Mouse (Mus musculus): ENCODE measurements around the gene Gm49387.
"Not testable (repeated sequence)": the region's sequence is repeated elsewhere in the genome, so short reads cannot be mapped to it uniquely, and the experiment has no call there.

The Gm49387 gene

DNA sequence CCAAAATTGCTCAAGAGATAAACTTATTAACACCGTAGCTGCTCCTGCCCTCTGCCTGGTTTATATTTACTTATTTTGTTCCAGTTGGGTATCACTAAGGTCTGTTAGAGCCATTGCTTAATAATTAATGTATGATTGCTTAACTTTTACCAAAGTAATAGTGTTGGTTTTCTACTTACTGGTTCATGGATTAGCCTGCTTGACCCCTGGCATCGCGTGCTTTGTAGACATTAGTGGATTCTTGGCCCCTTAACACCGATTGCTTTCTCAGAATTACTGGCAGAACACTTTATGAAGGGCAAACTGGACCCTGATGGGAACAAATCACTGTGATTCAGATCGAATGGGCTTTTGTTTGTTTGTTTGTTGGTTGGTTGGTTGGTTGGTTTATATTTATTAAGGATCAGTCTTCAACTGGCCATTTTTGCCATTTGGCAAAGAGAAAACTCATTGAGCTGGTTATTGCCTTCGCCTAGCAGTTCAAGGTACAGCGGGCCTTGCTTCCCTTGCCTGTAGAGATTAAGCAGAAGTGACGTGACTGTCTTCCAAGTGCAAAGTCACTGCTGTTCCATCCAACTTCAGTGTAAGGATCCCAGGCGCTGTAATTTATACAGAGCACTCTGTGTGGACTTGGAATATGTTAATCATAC, 953 bp upstream of the Gm49387 start:
- no peak for DNase-seq (ENCODE audit: extremely low read depth, low read depth)

GRCm38 (mm10) chr14:31640890-31641505, 320 bp upstream of the Gm49387 start, which contains the start of the genes Btd and Hacl1:
TSS of gene Btd (plus strand) at chr14:31641028.
TSS of gene Hacl1 (minus strand) at chr14:31641286.
- peak; percentile 96 for DNase-seq (ENCODE audit: extremely low read depth, low read depth)

- DNase-seq (ENCODE audit: extremely low read depth, low read depth), result no peak
Measured at GRCm38 (mm10) chr14:31630677-31631076, 10.0 kb downstream of the Gm49387 start.

GRCm38 (mm10) chr14:31622748-31623147, 17.9 kb downstream of the Gm49387 start:
- no peak for DNase-seq (ENCODE audit: extremely low read depth, low read depth)

DNA sequence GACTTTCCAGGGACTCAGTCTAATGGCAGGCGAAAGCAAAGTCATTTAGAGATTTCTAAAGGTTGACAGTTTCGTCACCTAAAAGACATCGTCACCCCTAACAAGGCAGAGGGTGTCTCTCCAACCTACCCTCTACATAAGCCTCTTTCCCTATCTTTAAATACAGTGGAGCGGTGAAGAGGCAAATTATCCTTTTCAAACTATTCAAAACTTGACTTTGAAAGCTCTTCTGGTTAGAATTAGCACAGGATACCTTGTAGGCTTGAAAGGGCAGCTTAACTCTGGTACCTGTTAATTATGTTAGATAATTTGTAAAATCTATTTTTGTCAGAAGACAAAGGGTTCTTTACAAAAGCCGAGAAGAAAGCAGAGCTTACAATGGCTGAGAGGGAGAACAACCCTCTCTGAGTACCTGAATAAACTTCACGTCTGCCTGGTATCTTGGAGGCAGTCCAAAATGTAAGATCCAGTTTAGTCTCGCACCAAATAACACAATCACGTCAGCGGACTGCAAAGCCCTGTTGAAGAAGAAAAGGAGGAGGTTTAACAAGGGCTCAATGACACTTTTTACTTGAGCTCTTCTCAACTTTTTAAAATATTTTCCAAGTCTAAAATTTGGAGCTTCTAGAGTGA, 20.0 kb downstream of the Gm49387 start:
- DNase-seq (ENCODE audit: extremely low read depth, low read depth), result no peak

GRCm38 (mm10) chr14:31617997-31618396, 22.7 kb downstream of the Gm49387 start:
- no peak for DNase-seq (ENCODE audit: extremely low read depth, low read depth)

- no peak for DNase-seq (ENCODE audit: extremely low read depth, low read depth)
Measured at GRCm38 (mm10) chr14:31617204-31617603, 23.5 kb downstream of the Gm49387 start.

DNA sequence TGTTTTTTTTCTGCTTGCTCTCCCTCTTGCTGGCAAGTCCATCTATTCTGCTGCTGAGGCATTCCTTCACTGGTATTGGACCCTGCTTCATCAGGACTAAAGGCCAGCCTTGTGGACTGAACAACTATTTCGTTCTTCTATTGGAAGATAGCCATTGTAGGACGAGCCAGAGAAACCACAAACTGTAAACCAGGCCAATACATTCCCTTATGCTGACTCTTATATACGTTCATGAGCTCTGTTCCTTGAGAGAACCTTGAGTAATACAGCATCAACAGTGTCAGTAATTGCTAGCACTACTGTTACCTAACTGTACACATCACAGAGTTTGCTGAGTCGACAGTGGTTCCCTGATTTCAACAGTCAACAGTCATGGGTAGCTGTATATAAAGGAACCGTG, 27.0 kb downstream of the Gm49387 start:
- no peak for DNase-seq (ENCODE audit: extremely low read depth, low read depth)

DNA sequence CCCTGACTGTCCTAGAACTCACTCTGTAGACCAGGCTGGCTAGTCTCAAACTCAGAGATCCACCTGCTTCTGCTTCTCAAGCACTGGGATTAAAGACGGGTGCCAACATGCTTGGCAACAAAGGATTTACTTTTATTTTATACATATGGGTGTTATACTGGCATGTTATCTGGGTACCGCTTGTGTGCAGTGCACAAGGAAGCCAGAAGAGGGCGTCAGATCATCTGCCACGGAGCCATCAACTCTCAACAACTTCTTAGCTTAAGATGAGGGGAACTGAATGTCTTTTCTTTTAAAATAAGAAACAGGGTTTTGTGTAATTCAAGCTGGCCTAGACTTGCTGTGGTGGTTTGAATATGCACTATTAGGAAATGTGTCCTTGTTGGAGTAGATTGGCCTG, 28.7 kb downstream of the Gm49387 start:
- no peak for DNase-seq (ENCODE audit: extremely low read depth, low read depth)

DNA sequence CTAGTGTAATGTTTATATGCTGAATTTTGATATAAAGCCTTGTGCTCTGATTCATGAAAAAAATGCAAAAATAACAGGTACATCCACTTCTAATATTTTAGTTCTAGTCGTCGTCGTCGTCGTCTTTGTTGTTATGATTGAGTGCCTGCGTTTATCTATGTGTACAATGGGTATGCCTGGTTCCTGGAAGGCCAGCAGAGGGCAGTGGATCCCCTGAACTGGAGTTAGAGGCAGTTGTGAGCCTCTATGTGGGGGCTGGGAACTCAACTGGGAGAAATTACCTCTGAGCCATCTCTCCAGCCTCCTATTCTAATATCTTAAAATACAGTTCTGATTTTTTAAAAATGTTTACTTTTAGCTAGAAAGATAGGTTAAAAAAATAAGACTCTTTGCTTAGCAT, 35.2 kb downstream of the Gm49387 start:
- DNase-seq (ENCODE audit: extremely low read depth, low read depth), result no peak

DNA sequence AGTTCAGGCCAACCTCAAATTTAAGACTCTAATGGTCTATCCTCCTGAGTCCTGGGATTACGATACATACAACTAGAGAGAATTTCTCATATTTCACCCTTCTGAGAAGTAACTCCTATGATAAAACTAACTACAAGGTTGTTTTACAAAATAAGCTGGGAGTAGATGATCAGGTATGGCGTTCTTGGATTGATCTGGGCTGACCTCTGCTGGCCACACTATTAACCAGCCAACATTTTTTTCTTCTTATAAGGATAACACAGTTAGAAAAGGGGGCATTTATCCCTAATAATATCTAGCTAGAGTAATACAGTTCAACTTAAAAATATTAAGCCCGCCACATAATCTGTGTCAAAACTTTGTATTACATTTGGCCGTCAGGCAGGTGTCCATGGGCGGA, 35.8 kb downstream of the Gm49387 start:
- DNase-seq (ENCODE audit: extremely low read depth, low read depth), result no peak

GRCm38 (mm10) chr14:31602616-31602979, 38.1 kb downstream of the Gm49387 start:
- DNase-seq (ENCODE audit: extremely low read depth, low read depth), result not testable (repeated sequence)

- no peak for DNase-seq (ENCODE audit: extremely low read depth, low read depth)
Measured at GRCm38 (mm10) chr14:31601908-31602615, 38.6 kb downstream of the Gm49387 start.

DNA sequence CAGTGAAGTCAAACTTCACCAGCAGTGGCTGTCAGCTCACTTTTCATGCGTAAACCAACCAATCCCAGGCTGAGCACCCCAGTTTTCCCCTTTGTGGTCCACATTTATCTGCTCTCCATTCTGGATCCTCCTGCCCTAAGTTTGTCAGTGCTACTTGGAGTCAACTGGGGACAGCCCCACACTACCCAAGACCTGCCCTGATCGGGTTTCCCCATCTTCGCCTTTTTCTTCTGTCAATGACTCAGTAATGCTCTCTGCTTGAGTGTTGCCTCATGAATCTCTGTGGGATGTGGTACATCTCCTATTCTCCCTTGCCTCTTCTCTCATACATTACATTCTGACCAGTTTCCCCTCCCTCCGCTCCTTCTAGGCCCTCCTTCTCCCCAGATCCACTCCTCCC, 43.2 kb downstream of the Gm49387 start:
- no peak for DNase-seq (ENCODE audit: extremely low read depth, low read depth)

DNA sequence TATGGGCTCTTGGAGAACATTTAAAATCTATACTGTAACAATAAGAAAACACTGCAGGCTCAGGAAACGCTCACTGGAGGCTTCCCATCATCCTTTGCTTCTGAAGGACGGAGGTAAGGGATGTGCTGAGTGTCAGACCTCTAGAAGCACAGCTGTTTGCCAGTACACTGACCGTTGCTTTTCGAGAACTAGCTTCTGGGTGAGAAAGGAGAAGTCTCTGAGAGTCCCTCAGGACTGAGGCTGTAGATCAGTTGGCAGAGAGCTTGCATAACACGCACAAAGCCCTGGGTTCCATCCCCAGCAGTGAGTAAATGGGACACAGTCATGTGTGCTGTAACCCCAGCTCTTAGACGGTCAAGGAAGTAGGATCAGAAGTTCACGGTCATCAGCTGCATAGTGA, 44.3 kb downstream of the Gm49387 start:
- no peak for DNase-seq (ENCODE audit: extremely low read depth, low read depth)

- DNase-seq (ENCODE audit: extremely low read depth, low read depth), result no peak
Measured at GRCm38 (mm10) chr14:31594693-31595092, 46.0 kb downstream of the Gm49387 start.

GRCm38 (mm10) chr14:31593036-31593435, 47.6 kb downstream of the Gm49387 start:
- peak; percentile 59 for DNase-seq (ENCODE audit: extremely low read depth, low read depth)

DNA sequence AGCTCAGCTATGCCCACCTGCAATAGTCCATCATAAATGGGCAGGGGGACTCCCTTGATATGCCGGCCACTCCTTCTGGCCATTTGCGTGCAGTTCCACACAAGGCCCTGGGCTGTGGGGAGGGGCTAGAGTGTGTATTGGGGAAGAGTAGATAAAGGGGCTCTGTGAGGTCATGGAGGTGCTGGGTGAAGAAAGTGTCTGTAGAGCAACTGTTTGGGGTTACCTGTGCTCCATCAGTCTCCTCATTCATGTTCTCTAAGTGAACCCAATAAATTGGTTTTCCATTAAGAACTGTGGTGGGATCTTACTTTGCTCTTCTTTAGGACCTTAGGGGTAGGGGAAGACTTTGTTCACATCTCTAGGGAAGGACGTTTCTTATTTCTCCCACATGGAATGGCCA, 49.4 kb downstream of the Gm49387 start, which contains the start of gene Colq:
Gene Colq, minus strand, starts transcription at position 101 of the 400 bp plus-strand sequence.
- DNase-seq (ENCODE audit: extremely low read depth, low read depth), result no peak

DNA sequence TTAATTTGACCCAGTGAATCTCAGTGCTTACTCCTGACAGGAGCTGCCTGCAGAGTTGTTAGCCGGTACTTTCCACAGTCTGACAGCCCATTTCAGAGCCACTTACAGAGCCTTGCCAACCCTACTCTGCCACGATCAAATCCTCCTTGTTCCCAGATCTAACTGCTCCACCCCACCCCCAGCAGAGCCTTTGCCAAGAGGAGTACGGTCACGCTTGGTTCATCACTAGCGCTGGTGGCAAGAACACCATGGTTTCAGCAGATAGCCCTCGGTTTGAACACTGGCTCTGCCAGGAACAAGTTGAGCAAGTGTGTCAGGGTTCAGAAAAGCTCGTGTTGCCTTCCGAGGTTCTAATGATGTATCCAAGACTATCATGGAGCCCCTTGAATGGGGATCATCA, 54.2 kb downstream of the Gm49387 start:
- no peak for DNase-seq (ENCODE audit: extremely low read depth, low read depth)

GRCm38 (mm10) chr14:31583082-31583481, 57.6 kb downstream of the Gm49387 start:
- no peak for DNase-seq (ENCODE audit: extremely low read depth, low read depth)

- no peak for DNase-seq (ENCODE audit: extremely low read depth, low read depth)
Measured at GRCm38 (mm10) chr14:31577966-31578735, 62.5 kb downstream of the Gm49387 start.

All from MEL-GATA-1-ER (cell line).